In the genomic region with DNA sequence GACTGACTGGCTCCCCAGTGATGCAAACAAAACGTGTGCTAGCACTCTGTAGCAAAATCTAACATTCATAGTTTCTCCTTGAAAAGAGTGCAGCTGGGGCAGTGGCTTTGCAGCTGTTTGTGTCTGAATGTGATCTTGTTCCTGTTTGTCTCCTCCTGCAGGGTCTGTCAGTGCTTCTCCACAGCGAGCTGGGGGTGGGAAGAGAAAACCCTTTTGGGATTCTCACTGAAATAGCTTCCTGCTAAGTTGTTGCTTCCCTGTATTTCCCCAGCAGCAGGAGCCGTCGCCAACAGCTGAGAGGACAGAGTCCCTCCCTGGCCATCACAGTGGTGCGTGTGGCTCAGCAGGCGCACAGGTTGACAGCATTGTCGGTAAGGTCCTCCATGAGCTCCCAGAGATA, we compare ENCODE assay signal across 25 mouse cellular contexts. TPM values are rescaled to one million over a fixed set of nuclear protein-coding genes. Genes with fewer than 3 reads are reported as not detected.
"Had no signal": no experiment of that assay in that cellular context is flagged by ENCODE, and none has a peak within 500 bp of the region (broad histone marks: within the 10 kb centered on the region; RNA-seq: fewer than 3 reads in every experiment).

No protein-coding gene starts in this region.

- H3K4me1 ChIP-seq: limb, embryonic 15.5 days had no signal

- H3K27me3 ChIP-seq: limb, embryonic 15.5 days; megakaryocyte, embryonic 14.5 days; midbrain, embryonic 13.5 days; neural tube, embryonic 13.5 days had no signal

- H3K27ac ChIP-seq: kidney, postnatal 0 days; limb, embryonic 15.5 days; liver, embryonic 14.5 days; midbrain, embryonic 10.5 days; midbrain, embryonic 13.5 days; neural tube, embryonic 13.5 days had no signal

- DNase-seq: kidney, adult 2 months; kidney, postnatal 25 days; liver, postnatal 0 days; lung, embryonic 14.5 days; lung, postnatal 36 days; right cerebral cortex, postnatal 14 days; spleen, adult 18-20 months; thymus, adult 18-20 months; thymus, postnatal 36 days had no signal

- ATAC-seq: intestine, postnatal 0 days; liver, postnatal 0 days; lung, postnatal 0 days; midbrain, embryonic 13.5 days; midbrain, embryonic 16.5 days had no signal

- H3K9me3 ChIP-seq: limb, embryonic 15.5 days; megakaryocyte, embryonic 14.5 days; midbrain, embryonic 10.5 days; midbrain, embryonic 13.5 days; neural tube, embryonic 13.5 days had no signal

- H3K9ac ChIP-seq: limb, embryonic 15.5 days; liver, embryonic 14.5 days; liver, postnatal 0 days; lung, embryonic 14.5 days; midbrain, embryonic 13.5 days; neural tube, embryonic 13.5 days had no signal

- H3K4me3 ChIP-seq: limb, embryonic 15.5 days; megakaryocyte, embryonic 14.5 days; midbrain, embryonic 10.5 days; midbrain, embryonic 13.5 days; myocyte; neural tube, embryonic 13.5 days had no signal

- H3K4me2 ChIP-seq: limb, embryonic 15.5 days; liver, embryonic 11.5 days; lung, embryonic 14.5 days; midbrain, embryonic 13.5 days; neural tube, embryonic 13.5 days had no signal

RNA-seq across cellular contexts. Expression of a gene that starts 33.8 kb away (rescaled TPM):
- total RNA-seq: left cerebral cortex, adult 18-20 months; monocyte, adult 5-6 weeks; neutrophil, adult 5-6 weeks had no signal
- polyA plus RNA-seq: intestine, postnatal 0 days; large intestine, adult 2 months; liver, embryonic 14.5 days; myocyte had no signal
